Mouse (Mus musculus) adrenal gland, adult 8-10 months (tissue): ENCODE measurements around the gene Tshz2. TPM values are rescaled to one million over a fixed set of nuclear protein-coding genes. Genes with fewer than 3 reads are reported as not detected.

Experiments
- DNase-seq: peaks from one replicate; pipeline ENCODE4 v3.0.0; 2022
- total RNA-seq, 4 experiments: library from RNA; stranded (reverse); gene quantifications; 2 replicates each; pipeline ENCODE4 v1.2.4; 2022

Tshz2 gene
- total RNA-seq, 4 experiments from 2014 or later, result 40.4 to 58.6 (median 47.5) TPM

DNA sequence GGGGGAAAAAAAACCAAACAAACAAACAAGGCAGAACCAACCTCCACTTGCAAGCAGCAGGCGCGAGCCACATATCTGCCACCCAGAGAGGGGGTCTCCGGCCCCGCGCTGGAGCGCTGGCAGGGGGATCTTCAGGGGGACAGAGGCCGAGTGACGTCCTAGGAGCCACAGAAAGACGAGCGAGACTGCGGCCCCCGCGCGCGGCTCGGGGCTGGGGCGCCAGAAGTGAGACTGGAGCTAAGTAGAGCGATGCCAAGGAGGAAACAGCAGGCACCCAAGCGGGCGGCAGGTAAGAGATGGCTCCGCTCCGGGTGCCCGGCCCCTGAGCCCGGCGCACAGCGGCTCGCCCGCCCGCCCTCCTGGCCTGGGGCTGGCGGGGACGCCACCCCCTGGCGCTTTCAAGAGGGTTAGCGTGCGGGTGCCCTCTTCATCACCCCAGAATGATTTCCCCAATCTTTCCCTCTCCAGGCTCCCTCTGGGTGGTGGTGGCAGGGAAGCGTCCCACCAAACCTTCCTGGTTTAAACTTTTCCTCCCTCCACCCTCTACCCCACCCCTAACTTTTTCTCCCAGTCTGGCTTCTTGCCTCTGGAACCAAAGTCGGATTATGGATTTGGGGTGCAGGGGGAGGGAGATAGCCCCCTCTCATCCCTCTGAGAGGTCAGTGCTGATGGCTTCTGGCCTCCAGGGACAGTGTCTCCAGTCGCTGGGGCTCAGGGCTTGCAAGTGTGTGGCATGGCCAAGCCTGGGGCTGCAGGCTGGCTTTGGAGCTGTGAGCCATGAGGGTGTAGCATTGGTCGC is 877 bp downstream of the Tshz2 start:
- no peak for DNase-seq

- no peak for DNase-seq
These were observed 2.0 kb downstream of the Tshz2 start for GRCm38 (mm10) chr2:169634619-169635382.

DNA sequence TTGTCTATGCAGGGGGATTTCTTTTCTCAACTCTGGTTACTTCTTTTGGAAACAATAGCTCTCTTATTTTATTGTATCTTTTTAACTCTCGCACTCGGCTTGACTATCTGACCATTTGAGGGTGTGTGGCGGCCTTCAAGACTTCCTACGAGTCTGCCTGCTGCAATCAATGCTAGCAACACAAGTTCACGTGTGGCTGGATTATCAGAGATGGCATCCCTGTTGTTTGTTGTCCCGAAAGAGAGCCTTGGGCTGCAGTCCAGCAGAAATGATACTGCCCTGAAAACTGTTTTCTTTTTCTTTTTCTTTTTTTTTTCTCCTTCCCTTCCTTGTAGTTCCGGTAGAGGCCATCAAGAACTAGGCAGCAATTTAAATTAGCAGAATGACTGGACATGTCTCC is 2.6 kb downstream of the Tshz2 start:
- no peak for DNase-seq

- DNase-seq, result no peak
These were observed 3.6 kb downstream of the Tshz2 start for GRCm38 (mm10) chr2:169636414-169636813.

DNA sequence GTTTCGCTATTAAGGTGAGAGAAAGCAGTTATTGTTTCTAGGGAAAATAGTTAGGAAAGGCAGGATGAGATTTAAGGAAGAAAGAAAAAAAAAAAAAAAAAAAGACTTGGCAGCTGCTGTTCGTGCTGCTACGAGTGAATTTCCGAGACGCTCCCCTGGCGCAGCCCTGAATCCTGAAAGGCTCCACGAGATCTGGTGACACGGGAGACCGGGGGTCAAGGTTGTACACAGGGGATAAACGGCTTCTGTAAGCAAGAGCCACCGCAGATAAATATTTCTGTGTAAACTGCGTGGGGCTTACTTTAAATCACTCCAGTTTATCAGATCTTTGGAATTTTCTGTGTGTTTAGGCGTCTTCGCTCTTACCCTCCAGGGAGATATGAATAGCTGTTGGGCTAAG is 8.7 kb downstream of the Tshz2 start:
- DNase-seq, result no peak

DNA sequence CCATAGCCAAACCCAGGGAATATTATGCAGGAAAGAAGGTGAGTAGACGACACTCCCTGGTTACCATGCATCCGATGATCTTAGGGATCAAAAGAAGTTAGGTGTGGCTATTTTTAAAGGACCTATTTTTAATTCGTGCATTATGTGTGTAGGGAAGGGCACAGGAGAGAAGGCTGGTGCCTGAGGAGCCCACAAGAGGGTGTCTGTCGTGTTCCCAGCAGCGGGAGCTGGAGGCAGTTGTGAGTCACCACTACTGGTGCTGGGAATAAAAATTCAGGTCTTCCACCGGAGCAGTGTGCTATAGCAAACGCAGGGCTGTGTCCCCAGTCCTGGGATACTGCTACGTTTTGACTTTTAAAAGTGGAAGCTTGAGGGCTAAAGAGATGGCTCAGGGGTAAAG is 9.6 kb downstream of the Tshz2 start:
- no peak for DNase-seq

DNA sequence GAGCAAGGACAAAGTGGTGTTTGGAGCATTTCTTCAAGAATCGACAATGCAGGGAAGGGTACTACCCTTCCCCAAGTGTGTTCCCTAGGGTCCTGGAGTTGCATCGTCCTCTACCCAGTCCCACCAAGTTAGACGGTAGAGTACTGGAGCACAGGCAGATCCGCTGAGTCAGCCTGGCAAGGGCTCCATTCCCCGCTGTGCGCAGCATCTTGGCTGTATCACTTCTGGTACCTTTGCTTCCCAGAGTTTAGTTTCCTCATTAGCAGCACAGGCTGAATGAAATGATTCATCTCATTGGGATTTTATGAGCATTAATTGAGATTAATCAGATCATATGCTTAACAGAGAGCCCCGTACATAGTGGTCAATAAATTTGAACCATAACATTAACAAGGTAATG is 14.3 kb downstream of the Tshz2 start:
- DNase-seq, result no peak

GRCm38 (mm10) chr2:169649262-169649885 is 16.6 kb downstream of the Tshz2 start:
- DNase-seq, result no peak

DNA sequence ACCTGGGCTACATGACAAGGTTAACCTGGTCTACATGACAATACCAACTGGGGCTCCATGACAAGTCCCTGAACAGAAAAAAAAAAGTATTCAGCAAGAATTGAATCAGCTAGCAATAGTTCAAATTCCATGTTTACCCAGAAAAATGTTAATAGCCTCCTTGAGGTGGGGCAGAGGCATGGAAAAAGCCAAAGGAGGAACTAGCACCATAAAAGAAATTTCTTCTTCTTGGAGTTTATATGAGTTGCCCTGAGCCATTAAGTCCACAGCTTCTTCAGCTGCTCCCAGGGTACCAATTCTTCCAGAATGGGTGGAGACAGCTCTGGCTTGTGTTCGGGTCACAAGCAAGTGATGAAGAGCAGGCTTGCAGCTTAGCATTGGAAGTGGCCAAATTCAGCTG is 20.5 kb downstream of the Tshz2 start:
- DNase-seq, result no peak

DNA sequence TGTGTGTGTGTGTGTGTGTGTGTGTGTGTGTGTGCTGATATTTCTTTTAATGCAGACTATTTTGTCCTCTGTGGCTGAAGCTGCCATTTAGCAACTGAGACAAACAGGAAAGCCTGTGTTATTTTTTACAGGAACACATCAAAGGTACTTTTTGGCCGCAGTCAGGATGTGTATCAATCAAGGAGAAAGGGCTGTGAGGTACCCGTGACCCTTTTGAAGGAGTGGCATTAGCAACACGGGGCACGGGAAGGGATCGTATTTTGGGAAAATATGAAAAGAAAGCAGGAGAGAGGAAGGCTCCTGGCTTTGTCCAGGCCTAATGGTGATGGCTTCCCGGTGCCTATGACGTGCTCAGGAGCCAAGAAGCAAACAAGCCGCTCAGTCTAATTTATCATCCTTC is 31.0 kb downstream of the Tshz2 start:
- no peak for DNase-seq

DNA sequence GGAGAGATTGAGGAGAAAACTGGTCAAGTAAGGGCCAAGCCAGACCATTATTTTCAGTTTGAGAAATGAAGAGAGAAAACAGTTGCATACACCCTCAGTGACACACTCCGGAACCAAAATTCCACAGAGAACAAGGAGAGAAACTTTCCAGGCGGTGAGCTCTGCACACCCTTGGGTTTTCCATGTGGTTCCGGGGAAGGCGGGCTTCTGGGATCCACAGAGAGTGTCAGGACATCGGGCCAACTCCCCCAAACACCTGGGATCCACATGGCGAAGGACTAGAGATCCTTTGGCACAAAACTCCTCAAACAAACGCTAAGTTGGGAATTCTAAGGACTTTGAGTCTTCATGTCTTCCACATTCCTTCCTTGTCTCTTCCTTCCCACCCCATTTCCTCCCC is 38.5 kb downstream of the Tshz2 start:
- DNase-seq, result no peak

DNA sequence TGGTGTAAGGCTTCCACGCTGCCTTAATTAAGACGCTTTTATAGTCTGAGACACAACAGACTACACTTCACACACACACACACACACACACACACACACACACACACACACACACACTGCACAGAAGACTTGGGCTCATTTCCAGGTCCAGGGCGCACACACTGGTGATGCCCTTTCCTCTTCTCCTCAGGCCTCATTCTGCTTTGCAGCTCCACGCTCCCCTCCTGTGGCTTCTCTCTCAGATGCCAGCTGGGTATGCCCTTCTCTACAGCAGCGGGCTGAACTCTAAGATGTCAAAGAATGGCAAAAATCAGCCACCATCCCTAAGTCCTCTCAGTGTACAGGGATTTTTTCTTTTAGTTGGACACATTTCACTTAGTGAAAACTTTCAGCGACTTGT is 41.0 kb downstream of the Tshz2 start:
- DNase-seq, result no peak

DNA sequence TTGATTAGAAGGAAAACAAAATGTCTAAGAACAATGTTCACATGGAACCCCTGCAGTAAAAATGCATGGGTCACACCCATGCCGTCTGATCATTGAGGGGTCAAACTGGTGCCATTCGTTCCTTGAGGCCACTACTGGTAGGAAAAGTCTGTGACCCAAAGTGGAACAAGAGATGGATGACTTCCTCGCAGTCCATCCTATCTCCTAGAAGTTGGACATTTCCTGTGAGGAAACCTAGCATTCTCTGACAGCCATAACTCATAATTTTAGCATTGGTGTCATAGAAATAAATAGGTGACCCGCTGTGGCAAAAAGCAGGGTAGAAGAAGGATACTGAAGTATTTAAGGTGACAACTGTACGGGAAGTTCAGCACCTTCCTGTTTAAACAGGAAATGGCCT is 41.4 kb downstream of the Tshz2 start:
- DNase-seq, result no peak

GRCm38 (mm10) chr2:169679264-169679663 is 46.5 kb downstream of the Tshz2 start:
- DNase-seq, result no peak

- DNase-seq, result no peak
These were observed 47.1 kb downstream of the Tshz2 start for GRCm38 (mm10) chr2:169679951-169680350.

DNA sequence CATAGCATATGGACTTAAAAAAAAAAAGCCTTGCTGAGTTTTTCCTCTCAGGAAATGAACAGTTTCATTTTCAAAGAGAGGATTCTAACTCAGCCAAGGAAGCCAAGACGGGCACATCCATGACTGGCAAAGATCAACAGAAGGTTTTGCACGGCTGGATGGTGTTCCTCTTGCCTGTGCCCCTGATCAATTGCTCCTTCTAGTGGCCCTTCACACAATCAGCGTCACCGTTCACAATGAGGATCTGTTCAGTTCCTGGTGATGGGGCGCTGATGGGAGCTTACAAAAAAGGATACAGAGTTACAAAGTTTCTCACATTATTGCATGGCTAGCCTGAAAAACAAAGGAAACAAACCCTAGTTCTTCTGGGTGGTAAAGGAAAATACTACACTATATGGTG is 52.4 kb downstream of the Tshz2 start:
- no peak for DNase-seq

GRCm38 (mm10) chr2:169685747-169686146 is 52.9 kb downstream of the Tshz2 start:
- DNase-seq, result no peak

DNA sequence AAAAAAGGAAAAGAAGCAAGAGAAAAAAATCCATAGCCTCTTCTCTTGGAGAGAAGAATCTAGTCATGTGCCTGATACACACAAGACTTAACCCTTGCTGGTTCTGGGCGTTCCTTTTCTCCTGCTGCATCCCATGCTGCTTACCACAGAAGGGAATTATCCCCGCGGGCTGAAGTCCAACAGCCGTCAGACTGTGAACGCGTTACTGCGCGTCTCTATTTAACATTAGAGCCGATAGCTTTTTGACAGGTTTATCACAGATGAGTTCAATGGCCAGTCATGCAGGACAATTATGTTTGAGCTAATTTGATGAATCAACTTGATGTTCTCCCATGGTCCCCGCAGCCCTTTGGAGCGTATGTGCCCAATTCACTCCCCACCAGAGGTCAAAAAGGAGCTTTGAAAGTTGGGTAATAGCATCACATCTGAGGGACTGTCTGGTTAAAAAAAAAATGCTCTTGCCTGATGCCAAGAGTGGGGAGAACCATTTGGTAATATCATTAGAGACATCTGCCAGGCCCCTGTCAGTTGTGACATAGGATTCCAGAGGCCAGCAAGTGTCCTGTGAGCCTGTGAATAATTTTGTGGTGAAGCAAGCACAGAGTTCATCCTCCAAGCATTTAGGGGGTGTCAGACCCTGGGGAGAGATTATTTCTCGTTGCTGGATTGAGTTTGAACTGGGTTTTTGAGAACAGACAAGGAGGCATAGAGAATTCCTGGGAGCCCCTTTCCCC is 54.1 kb downstream of the Tshz2 start:
- DNase-seq, result no peak

GRCm38 (mm10) chr2:169690054-169690453 is 57.2 kb downstream of the Tshz2 start:
- no peak for DNase-seq

- DNase-seq, result no peak
These were observed 61.7 kb downstream of the Tshz2 start for GRCm38 (mm10) chr2:169694494-169694893.

GRCm38 (mm10) chr2:169695025-169695424 is 62.2 kb downstream of the Tshz2 start:
- DNase-seq, result no peak

DNA sequence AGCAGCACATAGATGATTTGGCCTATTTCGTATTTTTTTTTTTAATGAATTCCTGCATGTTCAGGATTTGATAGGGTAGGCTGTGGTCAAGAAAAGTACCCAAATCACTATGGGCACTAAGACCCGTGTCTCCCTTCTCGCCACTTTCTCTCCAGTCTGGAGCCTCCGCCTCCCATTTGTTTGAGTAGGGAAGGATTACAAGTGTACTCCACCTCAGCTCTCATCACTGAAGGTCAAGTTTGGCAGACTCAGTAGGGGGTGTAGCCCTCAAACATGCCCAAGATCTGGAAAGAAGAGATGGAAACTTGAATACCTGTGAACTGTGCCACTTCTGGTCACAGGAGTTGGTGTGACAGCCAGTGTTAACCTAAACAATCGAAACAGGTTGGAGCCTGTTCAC is 66.3 kb downstream of the Tshz2 start:
- DNase-seq, result no peak
